Mouse (Mus musculus) CH12.LX (cell line): Measurements from ENCODE around the gene Lgr6. TPM values are rescaled to one million over a fixed set of nuclear protein-coding genes. Genes with fewer than 3 reads are reported as not detected.

Source experiments
- DNase-seq: peaks from one replicate; pipeline ENCODE4 v3.0.0-alpha.2; 2013; ENCODE audit errors: extremely low read depth
- H3K27ac ChIP-seq: 2 replicates; pipeline ENCODE4 v1.5.1; 2012; ENCODE audit warnings: low read depth, mild to moderate bottlenecking, control low read depth, moderate library complexity; ENCODE audit not compliant: insufficient read depth
- H3K27me3 ChIP-seq: replicated peaks from 2 replicates; pipeline ENCODE3; 2012; ENCODE audit warnings: inconsistent platforms
- H3K36me3 ChIP-seq, 2 experiments: replicated peaks in 1 of 2; 2 replicates each; pipeline versions ENCODE3 to v1.6.1; 2012; ENCODE audit warnings: inconsistent platforms in 1 of 2, low read length in 1 of 2, mild to moderate bottlenecking in 1 of 2, mixed read lengths in 1 of 2, moderate library complexity in 1 of 2; ENCODE audit not compliant: control insufficient read depth in 1 of 2, insufficient read depth in 1 of 2
- H3K4me1 ChIP-seq, 2 experiments: 2 replicates each; pipeline ENCODE4 v1.6.1; 2012; ENCODE audit warnings: inconsistent platforms in 1 of 2, moderate library complexity in 1 of 2; ENCODE audit not compliant: insufficient read depth in 2 of 2, control insufficient read depth in 1 of 2
- H3K4me2 ChIP-seq: 2 replicates; pipeline ENCODE4 v1.6.1; 2012; ENCODE audit warnings: low read depth, mild to moderate bottlenecking, control low read depth; ENCODE audit not compliant: poor library complexity, insufficient read depth, severe bottlenecking
- H3K4me3 ChIP-seq, 3 experiments: fragments of 150-350 bp in 1 of 3; sonication (generic) in 1 of 3; replicated peaks in 1 of 3; 2 replicates each; pipeline versions ENCODE3 to v1.5.1; 2011 to 2012; ENCODE audit warnings: low read depth in 2 of 3, low read length in 2 of 3, mild to moderate bottlenecking in 2 of 3, moderate library complexity in 2 of 3, control low read depth in 1 of 3, improper control_type of control experiment in 1 of 3, inconsistent platforms in 1 of 3, mixed read lengths in 1 of 3; ENCODE audit not compliant: poor library complexity in 1 of 3
- H3K79me2 ChIP-seq: replicated peaks from 2 replicates; pipeline ENCODE4 v1.6.1; 2012; ENCODE audit warnings: mild to moderate bottlenecking, moderate library complexity; ENCODE audit not compliant: control insufficient read depth, poor library complexity, insufficient read depth, severe bottlenecking; ENCODE audit errors: extremely low read depth
- H3K9ac ChIP-seq: 2 replicates; pipeline ENCODE4 v1.6.1; 2012; ENCODE audit warnings: low read depth, mild to moderate bottlenecking, control low read depth, moderate library complexity; ENCODE audit not compliant: insufficient read depth
- H3K9me3 ChIP-seq: replicated peaks from 2 replicates; pipeline ENCODE3; 2012; ENCODE audit warnings: low read length, inconsistent platforms, mixed read lengths
- BHLHE40 ChIP-seq: IDR thresholded peaks from 2 replicates; pipeline ENCODE4 v1.6.1; 2011; ENCODE audit warnings: mild to moderate bottlenecking, low read depth, low read length, improper control_type of control experiment
- CHD1 ChIP-seq: IDR thresholded peaks from 2 replicates; pipeline ENCODE4 v1.6.1; 2012; ENCODE audit warnings: low read depth, low read length, improper control_type of control experiment, inconsistent platforms
- CHD2 ChIP-seq: IDR thresholded peaks from 2 replicates; pipeline ENCODE4 v1.6.1; 2011; ENCODE audit warnings: low read length, improper control_type of control experiment
- CTCF ChIP-seq, 2 experiments: IDR thresholded peaks in 1 of 2; conservative IDR thresholded peaks in 1 of 2; 2 replicates each; pipeline ENCODE4 v1.5.1; 2011 to 2012; ENCODE audit warnings: low read depth in 2 of 2, low read length in 2 of 2, improper control_type of control experiment in 1 of 2, inconsistent platforms in 1 of 2, mild to moderate bottlenecking in 1 of 2, moderate library complexity in 1 of 2
- ETS1 ChIP-seq: conservative IDR thresholded peaks from 2 replicates; pipeline ENCODE4 v1.6.1; 2012; ENCODE audit warnings: low read depth, mild to moderate bottlenecking, inconsistent platforms, low read length, improper control_type of control experiment, moderate library complexity
- GABPA ChIP-seq: IDR thresholded peaks from 2 replicates; pipeline ENCODE4 v1.6.1; 2012; ENCODE audit warnings: low read depth, low read length, improper control_type of control experiment, inconsistent platforms; ENCODE audit not compliant: insufficient replicate concordance
- IRF4 ChIP-seq: IDR thresholded peaks from 2 replicates; pipeline ENCODE4 v1.6.1; 2014; ENCODE audit warnings: low read depth, mild to moderate bottlenecking, inconsistent platforms, low read length, improper control_type of control experiment
- JUN ChIP-seq: IDR thresholded peaks from 2 replicates; pipeline ENCODE4 v1.6.1; 2011; ENCODE audit warnings: low read depth, mild to moderate bottlenecking, low read length, improper control_type of control experiment, moderate library complexity; ENCODE audit not compliant: insufficient read depth
- JUND ChIP-seq: conservative IDR thresholded peaks from 2 replicates; pipeline ENCODE4 v1.6.1; 2011; ENCODE audit warnings: low read depth, low read length, improper control_type of control experiment
- KAT2A ChIP-seq: IDR thresholded peaks from 2 replicates; pipeline ENCODE4 v1.6.1; 2012; ENCODE audit warnings: low read length, improper control_type of control experiment, inconsistent platforms; ENCODE audit not compliant: insufficient replicate concordance
- MAX ChIP-seq: IDR thresholded peaks from 2 replicates; pipeline ENCODE4 v1.6.1; 2011; ENCODE audit warnings: low read length, improper control_type of control experiment
- MXI1 ChIP-seq: IDR thresholded peaks from 2 replicates; pipeline ENCODE4 v1.6.1; 2011; ENCODE audit warnings: mild to moderate bottlenecking, low read depth, low read length, improper control_type of control experiment
- MYC ChIP-seq: IDR thresholded peaks from 2 replicates; pipeline ENCODE4 v1.6.1; 2011; ENCODE audit warnings: low read depth, mild to moderate bottlenecking, improper control_type of control experiment, low read length
- NRF1 ChIP-seq: IDR thresholded peaks from 2 replicates; pipeline ENCODE4 v1.6.1; 2014; ENCODE audit warnings: low read depth, mild to moderate bottlenecking, inconsistent platforms, low read length, improper control_type of control experiment, moderate library complexity
- PAX5 ChIP-seq: IDR thresholded peaks from 2 replicates; pipeline ENCODE4 v1.6.1; 2012; ENCODE audit warnings: low read length, inconsistent platforms, mixed read lengths
- POLR2A ChIP-seq: IDR thresholded peaks from 2 replicates; pipeline ENCODE4 v1.6.1; 2011; ENCODE audit warnings: low read depth, mild to moderate bottlenecking, improper control_type of control experiment, low read length
- POLR2AphosphoS2 ChIP-seq: IDR thresholded peaks from 2 replicates; pipeline ENCODE4 v1.6.1; 2011; ENCODE audit warnings: low read depth, low read length, improper control_type of control experiment
- RCOR1 ChIP-seq: conservative IDR thresholded peaks from 2 replicates; pipeline ENCODE4 v1.6.1; 2012; ENCODE audit warnings: low read depth, mild to moderate bottlenecking, inconsistent platforms, low read length, improper control_type of control experiment
- SIN3A ChIP-seq: IDR thresholded peaks from 2 replicates; pipeline ENCODE4 v1.6.1; 2012; ENCODE audit warnings: low read length, improper control_type of control experiment, inconsistent platforms
- SMC3 ChIP-seq: IDR thresholded peaks from 2 replicates; pipeline ENCODE4 v1.6.1; 2011; ENCODE audit warnings: low read depth, low read length, improper control_type of control experiment
- TBP ChIP-seq: conservative IDR thresholded peaks from 2 replicates; pipeline ENCODE4 v1.6.1; 2011; ENCODE audit warnings: low read depth, low read length, improper control_type of control experiment
- TCF12 ChIP-seq: IDR thresholded peaks from 2 replicates; pipeline ENCODE4 v1.6.1; 2014; ENCODE audit warnings: low read depth, mild to moderate bottlenecking, inconsistent platforms, low read length, improper control_type of control experiment
- USF2 ChIP-seq: conservative IDR thresholded peaks from 2 replicates; pipeline ENCODE4 v1.6.1; 2011; ENCODE audit warnings: low read depth, low read length, improper control_type of control experiment
- ZNF384 ChIP-seq: IDR thresholded peaks from 2 replicates; pipeline ENCODE4 v1.6.1; 2012; ENCODE audit warnings: low read depth, low read length, improper control_type of control experiment, inconsistent platforms
- dilution Hi-C: fragments of 300-500 bp; cut with MboI; formaldehyde crosslinking; loops from 2 replicates; pipeline ENCODE4 v1.14.3; 2020; ENCODE audit warnings: low sequenced_read_pairs; ENCODE audit not compliant: extremely low pct_unique_long_range_greater_than_20kb, extremely low pct_ligation_motif_present
- in situ Hi-C: fragments of 300-500 bp; cut with MboI; formaldehyde crosslinking; loops from 3 replicates; pipeline ENCODE4 v1.14.3; 2019; ENCODE audit warnings: low sequenced_read_pairs, low pct_ligation_motif_present, low pct_unique_long_range_greater_than_20kb, mixed read lengths
- polyA plus RNA-seq: library from polyadenylated mRNA; unstranded; fragments of >175 nt; gene quantifications from 2 replicates; pipeline ENCODE4 v1.2.1, GENCODE M21; 2012; ENCODE audit warnings: low read depth; ENCODE audit not compliant: insufficient read length
- total RNA-seq, 2 experiments: library from RNA; depleted of rRNA; stranded (reverse); fragments of 300-350 nt in 1 of 2; fragments of >200 nt in 1 of 2; gene quantifications; 2 replicates each; pipeline ENCODE4 v1.2.3; 2012 to 2014

Gene Lgr6
- total and polyA plus RNA-seq, 3 experiments: 0.07 to 0.17 (median 0.16) TPM

GRCm38 (mm10) chr1:135020281-135020940, 84.7 kb downstream of the Lgr6 start:
- Histone ChIP-seq H3K27me3 (peaks cover 51% of the 10 kb centered on the region), H3K79me2 (no peaks in the 10 kb centered on the region), H3K9ac (no peak overlapping the region), H3K4me3 (no peak overlapping the region), H3K36me3 (no peaks in the 10 kb centered on the region), H3K4me1 (peaks cover 3 to 6% of the 10 kb centered on the region in 2 experiments; a peak in 2 of 4 replicates), H3K4me2 (no peak overlapping the region), H3K9me3 (peaks cover 4% of the 10 kb centered on the region), H3K27ac (no peak overlapping the region)
- no peak for DNase-seq
- no peak for TF ChIP-seq POLR2AphosphoS2
- no peak for TF ChIP-seq SMC3
- no peak for TF ChIP-seq ETS1
- TF ChIP-seq MAX: no peak
- no peak for TF ChIP-seq ZNF384
- TF ChIP-seq IRF4: no peak
- TF ChIP-seq BHLHE40: no peak
- TF ChIP-seq TCF12: no peak
- no peak for TF ChIP-seq CHD2
- TF ChIP-seq JUND: no peak
- no peak for TF ChIP-seq MYC
- TF ChIP-seq POLR2A: no peak
- TF ChIP-seq CTCF (conservative IDR thresholded peaks at IDR 0.05 in 1 of 2, IDR thresholded peaks at IDR 0.05 in 1 of 2; ENCODE audit: low read depth in 2 of 2, low read length in 2 of 2): no peak
- TF ChIP-seq JUN: no peak
- no peak for TF ChIP-seq USF2
- no peak for TF ChIP-seq CHD1
- no peak for TF ChIP-seq KAT2A
- no peak for TF ChIP-seq MXI1
- no peak for TF ChIP-seq SIN3A
- TF ChIP-seq NRF1: no peak
- in situ Hi-C loops: no loop called here
- dilution Hi-C loops: no loop called here

DNA sequence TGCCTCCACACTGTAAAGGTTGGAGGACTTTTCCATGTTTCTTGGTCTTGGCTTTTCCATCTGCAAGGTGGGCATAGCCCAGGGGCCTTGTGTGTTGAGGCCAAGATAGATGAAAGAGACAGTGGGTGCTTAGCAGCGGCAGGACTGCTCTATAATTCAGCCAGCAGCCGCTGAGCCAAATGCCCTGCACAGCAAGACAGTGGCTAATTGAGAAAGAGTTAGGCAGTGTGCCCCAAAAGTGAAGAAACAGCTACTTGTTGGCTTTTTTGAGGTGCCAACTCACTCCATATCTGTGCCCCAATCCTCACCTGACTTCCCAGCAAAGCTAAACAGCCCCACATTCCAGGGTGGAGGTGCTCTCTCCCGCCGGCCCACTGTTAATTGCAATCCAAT, 85.3 kb downstream of the Lgr6 start:
- Histone ChIP-seq H3K9ac (no peak overlapping the region), H3K79me2 (no peaks in the 10 kb centered on the region), H3K27me3 (peaks cover 46% of the 10 kb centered on the region), H3K4me1 (peaks cover 3 to 6% of the 10 kb centered on the region in 2 experiments; a peak in 2 of 4 replicates), H3K36me3 (no peaks in the 10 kb centered on the region), H3K4me3 (no peak overlapping the region), H3K4me2 (no peak overlapping the region), H3K9me3 (peaks cover 4% of the 10 kb centered on the region), H3K27ac (no peak overlapping the region)
- TF ChIP-seq IRF4 (no peak), GABPA (no peak), MXI1 (no peak), CTCF (conservative IDR thresholded peaks at IDR 0.05 in 1 of 2, IDR thresholded peaks at IDR 0.05 in 1 of 2; ENCODE audit: low read depth in 2 of 2, low read length in 2 of 2) (no peak), PAX5 (no peak), RCOR1 (no peak), MYC (no peak), TBP (no peak), JUN (no peak)
- in situ Hi-C loops: no loop called here
- no peak for DNase-seq
- dilution Hi-C loops: no loop called here
